Mouse (Mus musculus): ENCODE results near the gene Smarcc1. TPM values are rescaled to one million over a fixed set of nuclear protein-coding genes. Genes with fewer than 3 reads are reported as not detected.
A peak's percentile ranks its signal among the peaks of the same experiment; 100 is the strongest.
"Not testable (repeated sequence)": the region's sequence is repeated elsewhere in the genome, so short reads cannot be mapped to it uniquely, and the experiment has no call there.

The Smarcc1 gene
- polyA plus RNA-seq (2011; ENCODE audit: insufficient read depth, insufficient read length, low replicate concordance, missing spikeins), result 25.1 and 41.4 TPM in 2 replicates

- Histone ChIP-seq H3K4me1 (ENCODE audit: control insufficient read depth, insufficient read depth, low read length) (peaks cover 1% of the 10 kb centered on the region; the same call in 1 of the 2 replicates), H3K27ac (ENCODE audit: control insufficient read depth, insufficient read depth, low read depth, low read length, poor library complexity) (peak within 1 kb of the TSS; percentile 96), H3K4me3 (replicated peaks; ENCODE audit: control insufficient read depth, low read depth, low read length) (peak within 1 kb of the TSS; percentile 98)
- TF ChIP-seq CTCF (IDR thresholded peaks at IDR 0.05; ENCODE audit: control insufficient read depth, insufficient read depth, low read length) (no peak), POLR2A (IDR thresholded peaks at IDR 0.05; ENCODE audit: borderline replicate concordance, control insufficient read depth, low read depth, low read length) (peak; percentile 51; the same call in 1 of the 2 replicates)
- under 1% methylated on average over 79 of the region's 79 CpGs for WGBS
Observed at GRCm38 (mm10) chr9:110116977-110117778, at the start of gene Smarcc1. Gene Smarcc1 (plus strand): TSS chr9:110117708.

GRCm38 (mm10) chr9:110068745-110069144 lies 48.8 kb upstream of the Smarcc1 start:
- no peaks in the 10 kb centered on the region for H3K4me1 ChIP-seq (ENCODE audit: control insufficient read depth, insufficient read depth, low read length)
- no peak overlapping the region for H3K27ac ChIP-seq (ENCODE audit: control insufficient read depth, insufficient read depth, low read depth, low read length, poor library complexity)
- no peak overlapping the region for H3K4me3 ChIP-seq (replicated peaks; ENCODE audit: control insufficient read depth, low read depth, low read length)
- 85% methylated on average over 6 of the region's 6 CpGs for WGBS
- TF ChIP-seq CTCF (IDR thresholded peaks at IDR 0.05; ENCODE audit: control insufficient read depth, insufficient read depth, low read length) (no peak), POLR2A (IDR thresholded peaks at IDR 0.05; ENCODE audit: borderline replicate concordance, control insufficient read depth, low read depth, low read length) (no peak)

- Histone ChIP-seq H3K27ac (ENCODE audit: control insufficient read depth, insufficient read depth, low read depth, low read length, poor library complexity) (no peak overlapping the region), H3K4me3 (replicated peaks; ENCODE audit: control insufficient read depth, low read depth, low read length) (no peak overlapping the region), H3K4me1 (ENCODE audit: control insufficient read depth, insufficient read depth, low read length) (no peaks in the 10 kb centered on the region)
- 86% methylated on average over 9 of the region's 9 CpGs for WGBS
- TF ChIP-seq POLR2A (IDR thresholded peaks at IDR 0.05; ENCODE audit: borderline replicate concordance, control insufficient read depth, low read depth, low read length) (no peak), CTCF (IDR thresholded peaks at IDR 0.05; ENCODE audit: control insufficient read depth, insufficient read depth, low read length) (no peak)
Observed at GRCm38 (mm10) chr9:110070358-110070757, 47.1 kb upstream of the Smarcc1 start.

- no peak for TF ChIP-seq CTCF (IDR thresholded peaks at IDR 0.05; ENCODE audit: control insufficient read depth, insufficient read depth, low read length)
- TF ChIP-seq POLR2A (IDR thresholded peaks at IDR 0.05; ENCODE audit: borderline replicate concordance, control insufficient read depth, low read depth, low read length), result no peak
- H3K27ac ChIP-seq (ENCODE audit: control insufficient read depth, insufficient read depth, low read depth, low read length, poor library complexity), result no peak overlapping the region
- no peak overlapping the region for H3K4me3 ChIP-seq (replicated peaks; ENCODE audit: control insufficient read depth, low read depth, low read length)
- H3K4me1 ChIP-seq (ENCODE audit: control insufficient read depth, insufficient read depth, low read length), result no peaks in the 10 kb centered on the region
- WGBS, result 63% methylated on average over 4 of the region's 4 CpGs
Observed at GRCm38 (mm10) chr9:110071011-110071410, 46.5 kb upstream of the Smarcc1 start.

- 21% methylated on average over 1 of the region's 1 CpGs for WGBS
- H3K27ac ChIP-seq (ENCODE audit: control insufficient read depth, insufficient read depth, low read depth, low read length, poor library complexity), result no peak overlapping the region
- TF ChIP-seq CTCF (IDR thresholded peaks at IDR 0.05; ENCODE audit: control insufficient read depth, insufficient read depth, low read length) (peak; percentile 81), POLR2A (IDR thresholded peaks at IDR 0.05; ENCODE audit: borderline replicate concordance, control insufficient read depth, low read depth, low read length) (no peak)
Observed at GRCm38 (mm10) chr9:110071843-110072242, 45.7 kb upstream of the Smarcc1 start.

GRCm38 (mm10) chr9:110076468-110076867 lies 41.0 kb upstream of the Smarcc1 start:
- not testable (repeated sequence) for H3K4me1 ChIP-seq (ENCODE audit: control insufficient read depth, insufficient read depth, low read length); H3K4me3 ChIP-seq (replicated peaks; ENCODE audit: control insufficient read depth, low read depth, low read length); H3K27ac ChIP-seq (ENCODE audit: control insufficient read depth, insufficient read depth, low read depth, low read length, poor library complexity)
- 74% methylated on average over 6 of the region's 7 CpGs for WGBS

More at GRCm38 (mm10) chr9:110071843-110072242, 45.7 kb upstream of the Smarcc1 start:
- no peak overlapping the region for H3K4me3 ChIP-seq (replicated peaks; ENCODE audit: control insufficient read depth, low read depth, low read length)
- no peaks in the 10 kb centered on the region for H3K4me1 ChIP-seq (ENCODE audit: control insufficient read depth, insufficient read depth, low read length)

GRCm38 (mm10) chr9:110081066-110081465 lies 36.4 kb upstream of the Smarcc1 start:
- TF ChIP-seq CTCF (IDR thresholded peaks at IDR 0.05; ENCODE audit: control insufficient read depth, insufficient read depth, low read length) (no peak), POLR2A (IDR thresholded peaks at IDR 0.05; ENCODE audit: borderline replicate concordance, control insufficient read depth, low read depth, low read length) (no peak)
- peaks cover 1% of the 10 kb centered on the region; the same call in 1 of the 2 replicates for H3K4me1 ChIP-seq (ENCODE audit: control insufficient read depth, insufficient read depth, low read length)
- no peak overlapping the region for H3K4me3 ChIP-seq (replicated peaks; ENCODE audit: control insufficient read depth, low read depth, low read length)
- 84% methylated on average over 3 of the region's 3 CpGs for WGBS
- no peak overlapping the region for H3K27ac ChIP-seq (ENCODE audit: control insufficient read depth, insufficient read depth, low read depth, low read length, poor library complexity)

- Histone ChIP-seq H3K27ac (ENCODE audit: control insufficient read depth, insufficient read depth, low read depth, low read length, poor library complexity) (no peak overlapping the region), H3K4me3 (replicated peaks; ENCODE audit: control insufficient read depth, low read depth, low read length) (no peak overlapping the region), H3K4me1 (ENCODE audit: control insufficient read depth, insufficient read depth, low read length) (peaks cover 1% of the 10 kb centered on the region; the same call in 1 of the 2 replicates)
- TF ChIP-seq CTCF (IDR thresholded peaks at IDR 0.05; ENCODE audit: control insufficient read depth, insufficient read depth, low read length), result no peak
- TF ChIP-seq POLR2A (IDR thresholded peaks at IDR 0.05; ENCODE audit: borderline replicate concordance, control insufficient read depth, low read depth, low read length), result no peak
- WGBS, result 91% methylated on average over 25 of the region's 25 CpGs
Observed at GRCm38 (mm10) chr9:110084201-110084964, 33.1 kb upstream of the Smarcc1 start.

All from bone marrow, adult 2 months (tissue).